Comparison of ENCODE assay signal across 32 mouse cellular contexts in genomic region chr12:76779951-76780350, GRCm38 (mm10). TPM values are rescaled to one million over a fixed set of nuclear protein-coding genes. Genes with fewer than 3 reads are reported as not detected.
"Had no signal": no experiment of that assay in that cellular context is flagged by ENCODE, and none has a peak within 500 bp of the region (broad histone marks: within the 10 kb centered on the region; RNA-seq: fewer than 3 reads in every experiment).

No protein-coding gene starts in this region.

- H3K36me3 ChIP-seq: embryonic facial prominence, embryonic 10.5 days; embryonic facial prominence, embryonic 12.5 days; forebrain, embryonic 12.5 days had no signal

- H3K9ac ChIP-seq: embryonic facial prominence, embryonic 12.5 days; embryonic facial prominence, embryonic 13.5 days; embryonic facial prominence, embryonic 15.5 days; forebrain, embryonic 12.5 days; forebrain, embryonic 13.5 days; forebrain, embryonic 15.5 days; forebrain, postnatal 0 days had no signal

- H3K27ac ChIP-seq: embryonic facial prominence, embryonic 12.5 days; embryonic facial prominence, embryonic 13.5 days; embryonic facial prominence, embryonic 15.5 days; gastrocnemius, adult 2 months; heart, adult 2 months had no signal

- H3K4me2 ChIP-seq: embryonic facial prominence, embryonic 12.5 days; embryonic facial prominence, embryonic 13.5 days; embryonic facial prominence, embryonic 15.5 days; forebrain, embryonic 12.5 days; forebrain, embryonic 13.5 days; forebrain, embryonic 15.5 days had no signal

- H3K9me3 ChIP-seq: embryonic facial prominence, embryonic 10.5 days; embryonic facial prominence, embryonic 12.5 days; embryonic facial prominence, embryonic 13.5 days; embryonic facial prominence, embryonic 15.5 days; forebrain, embryonic 10.5 days; forebrain, embryonic 12.5 days; forebrain, embryonic 13.5 days; forebrain, embryonic 15.5 days had no signal

- H3K4me3 ChIP-seq: embryonic facial prominence, embryonic 10.5 days; embryonic facial prominence, embryonic 12.5 days; embryonic facial prominence, embryonic 13.5 days; embryonic facial prominence, embryonic 15.5 days; erythroblast, embryonic 14.5 days; forebrain, embryonic 10.5 days; forebrain, embryonic 12.5 days; forebrain, embryonic 13.5 days; forebrain, embryonic 15.5 days; gastrocnemius, adult 2 months; heart, adult 2 months had no signal

- H3K4me1 ChIP-seq: embryonic facial prominence, embryonic 12.5 days; embryonic facial prominence, embryonic 15.5 days had no signal

- H3K27me3 ChIP-seq: embryonic facial prominence, embryonic 12.5 days; embryonic facial prominence, embryonic 13.5 days; embryonic facial prominence, embryonic 15.5 days; forebrain, embryonic 12.5 days; forebrain, embryonic 13.5 days; forebrain, embryonic 15.5 days had no signal

- ATAC-seq: forebrain, embryonic 13.5 days; forebrain, embryonic 15.5 days; forebrain, postnatal 0 days had no signal

- DNase-seq: cerebellum, adult 2 months; cerebellum, adult 8-10 months; cerebellum, adult 9-10 months; cerebellum, adult 9-11 months; cerebellum, postnatal 10 days; cerebellum, postnatal 14 days; cerebellum, postnatal 25 days; cerebellum, postnatal 36 days; embryo, embryonic 11 days; forebrain, postnatal 0 days; gastrocnemius, adult 2 months; gastrocnemius, postnatal 10 days; gastrocnemius, postnatal 14 days; gastrocnemius, postnatal 25 days; gastrocnemius, postnatal 36 days; heart, adult 18-20 months; heart, adult 2 months had no signal

RNA-seq across cellular contexts. Expression of gene Gpx2, which starts 15.4 kb away (rescaled TPM):
- total RNA-seq: common myeloid progenitor, adult 5-6 weeks; forebrain, postnatal 0 days; gastrocnemius, adult 18-20 months; gastrocnemius, adult 2 months; gastrocnemius, adult 8-10 months; gastrocnemius, postnatal 10 days; gastrocnemius, postnatal 14 days; gastrocnemius, postnatal 25 days; gastrocnemius, postnatal 36 days; gastrocnemius, postnatal 4 days; granulocyte monocyte progenitor cell, adult 5-6 weeks; heart, adult 2 months had no signal
- polyA plus RNA-seq: erythroblast, embryonic 14.5 days; forebrain, embryonic 14.5 days; forebrain, embryonic 15.5 days had no signal

RNA-seq across cellular contexts. Expression of gene Rab15, which starts 42.8 kb away (rescaled TPM):
- total RNA-seq: common myeloid progenitor, adult 5-6 weeks; granulocyte monocyte progenitor cell, adult 5-6 weeks had no signal
- polyA plus RNA-seq: erythroblast, embryonic 14.5 days had no signal
